ENCODE assay signal across 8 mouse cellular contexts in genomic region chr13:104789663-104790062, GRCm38 (mm10). TPM values are rescaled to one million over a fixed set of nuclear protein-coding genes. Genes with fewer than 3 reads are reported as not detected.
DNase-seq lines count a peak whose midpoint lies in the region; ATAC-seq and TF ChIP-seq lines count a peak whose summit lies in the region.

No protein-coding gene starts in this region.

- no peak overlapping the region for H3K4me3 ChIP-seq in E14TG2a.4 (replicated peaks; ENCODE audit: low read length)
- no peak overlapping the region for H3K4me3 ChIP-seq in forebrain, embryonic 12.5 days (replicated peaks)
- no peak overlapping the region for H3K4me3 ChIP-seq in liver, embryonic 14.5 days (ENCODE audit: insufficient read depth in 1 of 2, low read depth in 2 of 2, low read length in 2 of 2)

- 26% methylated on average over 2 of the region's 2 CpGs for WGBS in forebrain, embryonic 12.5 days
- WGBS in liver, embryonic 14.5 days (ENCODE audit: insufficient replicate concordance): 5% methylated on average over 2 of the region's 2 CpGs

- TF ChIP-seq POLR2A in brain, embryonic 14.5 days (IDR thresholded peaks at IDR 0.05; ENCODE audit: borderline replicate concordance, extremely low read depth, insufficient read depth, insufficient read length, poor library complexity, severe bottlenecking): no peak

- no peaks in the 10 kb centered on the region for H3K4me1 ChIP-seq in E14TG2a.4 (replicated peaks; ENCODE audit: low read depth, low read length)
- no peaks in the 10 kb centered on the region for H3K4me1 ChIP-seq in forebrain, embryonic 12.5 days
- no peaks in the 10 kb centered on the region for H3K4me1 ChIP-seq in liver, embryonic 14.5 days (replicated peaks; ENCODE audit: control insufficient read depth in 2 of 2, insufficient read depth in 2 of 2, low read length in 1 of 2)

- no peak overlapping the region for H3K9ac ChIP-seq in forebrain, embryonic 12.5 days
- H3K9ac ChIP-seq in liver, embryonic 14.5 days (replicated peaks): no peak overlapping the region

- TF ChIP-seq CTCF in E14TG2a.4 (conservative IDR thresholded peaks at IDR 0.05; ENCODE audit: low read length): peak; percentile 76
- peak; percentile 45; the same call in 1 of the 2 replicates for TF ChIP-seq CTCF in brain, embryonic 14.5 days (IDR thresholded peaks at IDR 0.05; ENCODE audit: borderline replicate concordance, extremely low read depth, insufficient read depth, insufficient read length)
- peak; percentile 56 for TF ChIP-seq CTCF in liver, embryonic 14.5 days (IDR thresholded peaks at IDR 0.05; ENCODE audit: low read depth)

- H3K4me2 ChIP-seq in forebrain, embryonic 12.5 days: no peak overlapping the region
- no peak overlapping the region for H3K4me2 ChIP-seq in liver, embryonic 14.5 days (ENCODE audit: low read depth)

- peak; percentile 23 for DNase-seq in layer of hippocampus, adult 11-12 months (ENCODE audit: low spot score)
- no peak for DNase-seq in layer of hippocampus, adult 8-10 months (ENCODE audit: low spot score in 2 of 2)
- DNase-seq in brain, embryonic 14.5 days (ENCODE audit: low read depth): peak; percentile 81
- peak in 2 of 3 experiments; percentile 13 to 15 for DNase-seq in liver, embryonic 14.5 days (ENCODE audit: low read depth in 3 of 3, low spot score in 3 of 3)
- DNase-seq in retina, adult 2 months (ENCODE audit: low read depth, low spot score): peak; percentile 50
- no peak for DNase-seq in frontal cortex, postnatal 10 days (ENCODE audit: low spot score in 2 of 2)

- ATAC-seq in forebrain, embryonic 12.5 days (ENCODE audit: low FRiP score): peak; percentile 64; the same call in 1 of the 2 replicates
- ATAC-seq in liver, embryonic 14.5 days (ENCODE audit: insufficient read depth): no peak

- no peaks in the 10 kb centered on the region for H3K27me3 ChIP-seq in E14TG2a.4 (ENCODE audit: insufficient read depth, low read length)
- no peaks in the 10 kb centered on the region for H3K27me3 ChIP-seq in forebrain, embryonic 12.5 days
- no peaks in the 10 kb centered on the region for H3K27me3 ChIP-seq in liver, embryonic 14.5 days (ENCODE audit: control insufficient read depth, insufficient read depth, low read length)

- no peak overlapping the region for H3K27ac ChIP-seq in forebrain, embryonic 12.5 days
- H3K27ac ChIP-seq in liver, embryonic 14.5 days: no peak overlapping the region

- peaks cover 36% of the 10 kb centered on the region for H3K36me3 ChIP-seq in E14TG2a.4 (ENCODE audit: insufficient read depth, low read length)
- H3K36me3 ChIP-seq in forebrain, embryonic 12.5 days (replicated peaks): peaks cover 12% of the 10 kb centered on the region
- H3K36me3 ChIP-seq in liver, embryonic 14.5 days (replicated peaks; ENCODE audit: control insufficient read depth, insufficient read depth, low read depth): no peaks in the 10 kb centered on the region

- TF ChIP-seq EP300 in liver, embryonic 14.5 days (IDR thresholded peaks at IDR 0.05; ENCODE audit: low read depth): no peak

- no peaks in the 10 kb centered on the region for H3K9me3 ChIP-seq in E14TG2a.4 (ENCODE audit: low read length)
- H3K9me3 ChIP-seq in forebrain, embryonic 12.5 days: no peaks in the 10 kb centered on the region
- H3K9me3 ChIP-seq in liver, embryonic 14.5 days (ENCODE audit: control insufficient read depth, low read length): no peaks in the 10 kb centered on the region

RNA-seq across cellular contexts. Expression of gene Srek1ip1, which starts 2.6 kb away (rescaled TPM):
- total RNA-seq in layer of hippocampus, adult 8-10 months (2022): 10 to 100 TPM; 17.8 to 22.8 (median 20.1) TPM
- polyA plus RNA-seq in brain, embryonic 14.5 days (2012; rRNA removed): 22.2 and 22.5 TPM in 2 replicates
- 23.4 and 23.8 TPM in 2 replicates for polyA plus RNA-seq in forebrain, embryonic 12.5 days (2016; fragmentation: Nextera tagmentation; extraction: Ambion mirVana)
- 6.0 and 7.3 TPM in 2 replicates for polyA plus RNA-seq in liver, embryonic 14.5 days (2012; rRNA removed)
- polyA plus RNA-seq in liver, embryonic 14.5 days (2014; fragmentation: Nextera tagmentation; extraction: Ambion mirVana): 8.0 and 8.1 TPM in 2 replicates

RNA-seq across cellular contexts. Expression of gene Cwc27, which starts 27.3 kb away (rescaled TPM):
- 10 to 100 TPM; 16.5 to 23.9 (median 21.1) TPM for total RNA-seq in layer of hippocampus, adult 8-10 months (2022)
- 10.4 and 12.3 TPM in 2 replicates for polyA plus RNA-seq in brain, embryonic 14.5 days (2012; rRNA removed)
- polyA plus RNA-seq in forebrain, embryonic 12.5 days (2016; fragmentation: Nextera tagmentation; extraction: Ambion mirVana): 31.7 and 35.3 TPM in 2 replicates
- 2.8 and 4.9 TPM in 2 replicates for polyA plus RNA-seq in liver, embryonic 14.5 days (2012; rRNA removed)
- 7.2 and 7.8 TPM in 2 replicates for polyA plus RNA-seq in liver, embryonic 14.5 days (2014; fragmentation: Nextera tagmentation; extraction: Ambion mirVana)

Comparison
In these comparisons a context has a peak if more than half of its experiments do, and no peak if none do; other contexts are left out.
1. DNase-seq: peak in layer of hippocampus, adult 11-12 months (single experiment), brain, embryonic 14.5 days (single experiment), liver, embryonic 14.5 days (2 of 3) and retina, adult 2 months (single experiment); none in layer of hippocampus, adult 8-10 months (0 of 2) and frontal cortex, postnatal 10 days (0 of 2).
2. Peak in every context shown above with its lines, with median percentiles within 50 percentile points of each other: CTCF ChIP-seq.